Mouse (Mus musculus): ENCODE measurements around the gene Bri3.

DNA sequence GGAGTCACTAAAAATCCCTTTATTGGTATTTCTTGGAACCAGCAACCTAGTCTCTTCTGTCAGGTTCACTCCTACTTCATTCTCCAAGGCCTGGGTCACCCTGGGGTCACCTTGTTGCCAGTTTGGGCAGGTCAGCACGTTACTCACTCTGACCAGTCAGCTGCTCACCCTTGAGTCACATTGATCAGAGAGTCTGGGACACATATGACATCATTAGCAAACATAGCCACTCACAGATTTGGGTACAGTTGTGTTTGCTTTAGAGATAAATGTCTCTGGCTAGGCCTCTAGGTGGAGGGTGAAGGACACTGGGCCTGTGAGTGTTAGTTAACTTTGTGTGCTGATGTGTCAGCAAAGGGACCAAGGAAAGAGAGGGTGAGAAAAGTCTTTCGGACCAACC lies 127.9 kb downstream of the Bri3 start:
- TF ChIP-seq CTCF (IDR thresholded peaks at IDR 0.05; ENCODE audit: extremely low read depth, insufficient read length, insufficient replicate concordance, low read depth, low read length): no peak
- no peak for TF ChIP-seq POLR2A (IDR thresholded peaks at IDR 0.05; ENCODE audit: low read depth, low read length)

Data from small intestine, adult 2 months (tissue).